In genomic region chr12:91947998-91948397, GRCm38 (mm10) we compare ENCODE assay signal across 24 mouse cellular contexts.
DNase-seq lines count a peak whose midpoint lies in the region; ATAC-seq and TF ChIP-seq lines count a peak whose summit lies in the region.
"Had no signal": no experiment of that assay in that cellular context is flagged by ENCODE, and none has a peak within 500 bp of the region (broad histone marks: within the 10 kb centered on the region; RNA-seq: fewer than 3 reads in every experiment).

No protein-coding gene starts in this region.

- no peak overlapping the region for H3K4me2 ChIP-seq in kidney, embryonic 15.5 days
- H3K4me2 ChIP-seq in lung, embryonic 14.5 days = no peak overlapping the region
- H3K4me2 ChIP-seq: embryonic facial prominence, embryonic 12.5 days; embryonic facial prominence, embryonic 15.5 days; heart, embryonic 13.5 days; hindbrain, embryonic 14.5 days had no signal

- WGBS in kidney, embryonic 15.5 days = 43% methylated on average over 3 of the region's 3 CpGs
- 49% methylated on average over 3 of the region's 3 CpGs for WGBS in lung, embryonic 14.5 days
- 46% methylated on average over 3 of the region's 3 CpGs for WGBS in lung, adult 2 months
- 76% methylated on average over 3 of the region's 3 CpGs for WGBS in limb, embryonic 10.5 days

- no peaks in the 10 kb centered on the region for H3K27me3 ChIP-seq in kidney, embryonic 15.5 days
- H3K27me3 ChIP-seq in lung, embryonic 14.5 days (ENCODE audit: insufficient read depth, low read length) = no peaks in the 10 kb centered on the region
- no peaks in the 10 kb centered on the region for H3K27me3 ChIP-seq in limb, embryonic 10.5 days (ENCODE audit: low read depth, poor library complexity, severe bottlenecking)
- H3K27me3 ChIP-seq: embryonic facial prominence, embryonic 12.5 days; embryonic facial prominence, embryonic 15.5 days; heart, embryonic 13.5 days had no signal

- peak; percentile 88 for ATAC-seq in kidney, embryonic 15.5 days (replicated peaks; ENCODE audit: low FRiP score)
- no peak for ATAC-seq in lung, embryonic 14.5 days (ENCODE audit: insufficient read depth)
- ATAC-seq: CD4-positive, CD25-positive, alpha-beta regulatory T cell, adult 4 months; forebrain, embryonic 14.5 days; forebrain, postnatal 0 days had no signal

- TF ChIP-seq POLR2A in lung, adult 2 months (IDR thresholded peaks at IDR 0.05; ENCODE audit: borderline replicate concordance, extremely low read depth, low read depth, low read length) = no peak

- DNase-seq in kidney, adult 11 months = no peak
- DNase-seq in lung, embryonic 14.5 days = no peak
- no peak for DNase-seq in lung, adult 2 months
- DNase-seq in limb, embryonic 10.5 days (ENCODE audit: low spot score) = no peak
- no peak for DNase-seq in spleen, postnatal 14 days (ENCODE audit: low spot score in 2 of 2)
- DNase-seq: adrenal gland, adult 2 months; adrenal gland, postnatal 14 days; cerebellum, adult 11 months; cerebellum, adult 2 months; cerebellum, adult 9-11 months; cerebellum, postnatal 25 days; forebrain, postnatal 0 days; gastrocnemius, adult 2 months; gastrocnemius, postnatal 14 days; heart, adult 18-20 months; heart, postnatal 14 days; heart, postnatal 4 days had no signal

- TF ChIP-seq CTCF in lung, embryonic 14.5 days (IDR thresholded peaks at IDR 0.05; ENCODE audit: low read depth) = no peak
- no peak for TF ChIP-seq CTCF in lung, adult 2 months (IDR thresholded peaks at IDR 0.05; ENCODE audit: insufficient read depth, low read length)

- no peak overlapping the region for H3K9ac ChIP-seq in kidney, embryonic 15.5 days
- H3K9ac ChIP-seq in lung, embryonic 14.5 days = no peak overlapping the region
- H3K9ac ChIP-seq: embryonic facial prominence, embryonic 12.5 days; embryonic facial prominence, embryonic 15.5 days; forebrain, postnatal 0 days; heart, embryonic 13.5 days; hindbrain, embryonic 14.5 days had no signal

- 0 out of 2 replicates have a peak, but pooled peaks cover 2% of the 10 kb centered on the region for H3K4me1 ChIP-seq in kidney, embryonic 15.5 days
- no peaks in the 10 kb centered on the region; the same call in 1 of the 2 replicates for H3K4me1 ChIP-seq in lung, embryonic 14.5 days (ENCODE audit: insufficient read depth)
- H3K4me1 ChIP-seq in lung, adult 2 months (ENCODE audit: control insufficient read depth, insufficient read depth, low read length) = no peaks in the 10 kb centered on the region; the same call in 1 of the 2 replicates
- peaks cover 38% of the 10 kb centered on the region for H3K4me1 ChIP-seq in limb, embryonic 10.5 days
- H3K4me1 ChIP-seq: embryonic facial prominence, embryonic 12.5 days; embryonic facial prominence, embryonic 15.5 days; heart, embryonic 13.5 days had no signal

- H3K36me3 ChIP-seq in kidney, embryonic 15.5 days = no peaks in the 10 kb centered on the region
- H3K36me3 ChIP-seq in lung, embryonic 14.5 days (ENCODE audit: insufficient read depth) = no peaks in the 10 kb centered on the region
- no peaks in the 10 kb centered on the region for H3K36me3 ChIP-seq in limb, embryonic 10.5 days
- H3K36me3 ChIP-seq: embryonic facial prominence, embryonic 12.5 days; embryonic facial prominence, embryonic 15.5 days; heart, embryonic 13.5 days had no signal

- H3K27ac ChIP-seq in kidney, embryonic 15.5 days = peak overlapping the region; percentile 38
- H3K27ac ChIP-seq in lung, embryonic 14.5 days (ENCODE audit: low read depth) = peak overlapping the region; percentile 63
- peak overlapping the region; percentile 53; the same call in 1 of the 2 replicates for H3K27ac ChIP-seq in limb, embryonic 10.5 days
- H3K27ac ChIP-seq: embryonic facial prominence, embryonic 12.5 days; embryonic facial prominence, embryonic 15.5 days; gastrocnemius, adult 2 months; heart, embryonic 13.5 days; hindbrain, embryonic 14.5 days had no signal

- no peak overlapping the region for H3K4me3 ChIP-seq in kidney, embryonic 15.5 days (replicated peaks)
- no peak overlapping the region for H3K4me3 ChIP-seq in lung, embryonic 14.5 days (ENCODE audit: low read depth, low read length)
- no peak overlapping the region for H3K4me3 ChIP-seq in lung, adult 2 months (replicated peaks; ENCODE audit: extremely low read depth, low read depth, low read length)
- no peak overlapping the region for H3K4me3 ChIP-seq in limb, embryonic 10.5 days
- H3K4me3 ChIP-seq: embryonic facial prominence, embryonic 12.5 days; embryonic facial prominence, embryonic 15.5 days; gastrocnemius, adult 2 months; heart, embryonic 13.5 days had no signal

- no peaks in the 10 kb centered on the region for H3K9me3 ChIP-seq in kidney, embryonic 15.5 days (replicated peaks)
- no peaks in the 10 kb centered on the region for H3K9me3 ChIP-seq in lung, embryonic 14.5 days (ENCODE audit: low read depth, low read length)
- H3K9me3 ChIP-seq in limb, embryonic 10.5 days (replicated peaks) = no peaks in the 10 kb centered on the region
- H3K9me3 ChIP-seq: embryonic facial prominence, embryonic 12.5 days; embryonic facial prominence, embryonic 15.5 days had no signal
